Mouse (Mus musculus) brain, embryonic 18.5 days (tissue): ENCODE measurements around the gene Klc3.

Experiments used
- DNase-seq: peaks from one replicate; pipeline ENCODE4 v3.0.0-alpha.2; 2012; ENCODE audit warnings: low read depth, low spot score

Gene Klc3

GRCm38 (mm10) chr7:19409753-19410152, 5.8 kb upstream of the Klc3 start:
- DNase-seq: no peak

- DNase-seq: no peak
These were observed 1.5 kb upstream of the Klc3 start for GRCm38 (mm10) chr7:19405417-19405816.

- no peak for DNase-seq
These were observed 572 bp upstream of the Klc3 start, which contains the start of gene Ckm for GRCm38 (mm10) chr7:19404476-19404875. Gene Ckm, plus strand, starts transcription at chr7:19404776.

GRCm38 (mm10) chr7:19402535-19403112, 1.3 kb downstream of the Klc3 start:
- no peak for DNase-seq

GRCm38 (mm10) chr7:19400946-19401345, 3.0 kb downstream of the Klc3 start:
- no peak for DNase-seq

GRCm38 (mm10) chr7:19399496-19400280, 4.2 kb downstream of the Klc3 start:
- no peak for DNase-seq

GRCm38 (mm10) chr7:19394484-19394883, 9.4 kb downstream of the Klc3 start:
- DNase-seq: no peak

GRCm38 (mm10) chr7:19388699-19389413, 15.0 kb downstream of the Klc3 start:
- no peak for DNase-seq

GRCm38 (mm10) chr7:19383708-19384107, 20.2 kb downstream of the Klc3 start:
- DNase-seq: no peak

- DNase-seq: no peak
These were observed 21.8 kb downstream of the Klc3 start for GRCm38 (mm10) chr7:19382166-19382541.

GRCm38 (mm10) chr7:19381377-19382165, 22.3 kb downstream of the Klc3 start, which contains the start of gene Ercc2:
Gene Ercc2, plus strand, starts transcription at chr7:19382010.
- DNase-seq: peak; percentile 98

GRCm38 (mm10) chr7:19378049-19378448, 25.9 kb downstream of the Klc3 start:
- no peak for DNase-seq

GRCm38 (mm10) chr7:19376019-19376418, 27.9 kb downstream of the Klc3 start:
- DNase-seq: no peak

- no peak for DNase-seq
These were observed 28.5 kb downstream of the Klc3 start for GRCm38 (mm10) chr7:19375368-19375767.

- DNase-seq: no peak
These were observed 30.5 kb downstream of the Klc3 start for GRCm38 (mm10) chr7:19373367-19373766.

- no peak for DNase-seq
These were observed 34.0 kb downstream of the Klc3 start for GRCm38 (mm10) chr7:19369823-19370425.

- no peak for DNase-seq
These were observed 35.5 kb downstream of the Klc3 start for GRCm38 (mm10) chr7:19368380-19368779.

GRCm38 (mm10) chr7:19365376-19365775, 38.5 kb downstream of the Klc3 start:
- DNase-seq: no peak

GRCm38 (mm10) chr7:19363881-19364280, 40.0 kb downstream of the Klc3 start:
- no peak for DNase-seq

- DNase-seq: no peak
These were observed 41.6 kb downstream of the Klc3 start for GRCm38 (mm10) chr7:19362276-19362675.

- DNase-seq: no peak
These were observed 42.2 kb downstream of the Klc3 start for GRCm38 (mm10) chr7:19361720-19362119.
